17 mouse cellular contexts compared by ENCODE assay signal in the genomic region with DNA sequence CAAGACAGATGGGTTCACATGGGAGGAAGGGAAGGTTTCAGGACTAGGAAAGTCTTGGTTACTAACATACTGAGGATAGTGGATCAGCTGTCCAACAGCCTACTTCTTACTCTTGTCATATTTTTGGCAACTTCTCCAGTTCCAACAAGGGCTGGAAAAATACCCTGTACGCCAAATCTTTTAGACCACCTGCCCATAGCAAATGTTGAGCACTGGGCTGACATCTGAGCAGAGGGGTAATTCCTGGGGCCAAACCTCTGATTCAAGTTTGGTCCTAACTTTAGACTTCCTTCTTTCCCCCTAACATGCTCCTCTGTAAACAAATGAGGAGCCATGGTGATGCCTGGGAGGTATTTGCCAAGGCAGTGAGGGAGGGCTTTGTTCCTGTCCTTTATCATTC.
"Had no signal": no experiment of that assay in that cellular context is flagged by ENCODE, and none has a peak within 500 bp of the region (broad histone marks: within the 10 kb centered on the region; RNA-seq: fewer than 3 reads in every experiment).

No protein-coding gene starts in this region.

- ATAC-seq: liver, postnatal 0 days; midbrain, embryonic 16.5 days had no signal

- H3K27ac ChIP-seq: kidney, embryonic 15.5 days; liver, embryonic 13.5 days; lung, embryonic 15.5 days; macrophage; midbrain, embryonic 12.5 days; neural tube, embryonic 15.5 days had no signal

- H3K36me3 ChIP-seq: kidney, embryonic 15.5 days; liver, embryonic 13.5 days; lung, embryonic 15.5 days; midbrain, embryonic 12.5 days; neural tube, embryonic 15.5 days had no signal

- H3K9ac ChIP-seq: kidney, embryonic 15.5 days; liver, embryonic 13.5 days; liver, postnatal 0 days; lung, embryonic 15.5 days; midbrain, embryonic 12.5 days; neural tube, embryonic 15.5 days had no signal

- H3K27me3 ChIP-seq: kidney, embryonic 15.5 days; liver, embryonic 13.5 days; lung, embryonic 15.5 days; megakaryocyte, embryonic 14.5 days; midbrain, embryonic 12.5 days; neural tube, embryonic 15.5 days had no signal

- H3K4me3 ChIP-seq: kidney, embryonic 15.5 days; liver, embryonic 13.5 days; lung, embryonic 15.5 days; megakaryocyte, embryonic 14.5 days; midbrain, embryonic 12.5 days; neural tube, embryonic 15.5 days had no signal

- H3K9me3 ChIP-seq: kidney, embryonic 15.5 days; liver, embryonic 13.5 days; lung, embryonic 15.5 days; midbrain, embryonic 12.5 days; neural tube, embryonic 15.5 days had no signal

- H3K4me2 ChIP-seq: kidney, embryonic 15.5 days; liver, embryonic 13.5 days; lung, embryonic 15.5 days; midbrain, embryonic 12.5 days; neural tube, embryonic 15.5 days had no signal

- DNase-seq: kidney, adult 2 months; kidney, postnatal 14 days; left cerebral cortex, postnatal 4 days; liver; liver, embryonic 13.5 days; liver, postnatal 0 days; lung, postnatal 14 days; right cerebral cortex, postnatal 4 days; spleen, adult 18-20 months; thymus, postnatal 4 days had no signal

- H3K4me1 ChIP-seq: kidney, embryonic 15.5 days; liver, embryonic 13.5 days; lung, embryonic 15.5 days; megakaryocyte, embryonic 14.5 days; midbrain, embryonic 12.5 days; neural tube, embryonic 15.5 days had no signal
